Mouse (Mus musculus) urinary bladder, adult 2 months (tissue): ENCODE data around the gene Gm30191. TPM values are rescaled to one million over a fixed set of nuclear protein-coding genes. Genes with fewer than 3 reads are reported as not detected.
"Not testable (repeated sequence)": the region's sequence is repeated elsewhere in the genome, so short reads cannot be mapped to it uniquely, and the experiment has no call there.

Experiments
- DNase-seq: peaks from one replicate; pipeline ENCODE4 v3.0.0; 2022; ENCODE audit warnings: low spot score
- polyA plus RNA-seq: library from polyadenylated mRNA; depleted of rRNA; stranded (reverse); fragments of >200 nt; gene quantifications from 2 replicates; pipeline ENCODE4 v1.2.3, GENCODE M21; 2012; rRNA removed

The Gm30191 gene
- polyA plus RNA-seq, 1 experiment, result not detected

DNA sequence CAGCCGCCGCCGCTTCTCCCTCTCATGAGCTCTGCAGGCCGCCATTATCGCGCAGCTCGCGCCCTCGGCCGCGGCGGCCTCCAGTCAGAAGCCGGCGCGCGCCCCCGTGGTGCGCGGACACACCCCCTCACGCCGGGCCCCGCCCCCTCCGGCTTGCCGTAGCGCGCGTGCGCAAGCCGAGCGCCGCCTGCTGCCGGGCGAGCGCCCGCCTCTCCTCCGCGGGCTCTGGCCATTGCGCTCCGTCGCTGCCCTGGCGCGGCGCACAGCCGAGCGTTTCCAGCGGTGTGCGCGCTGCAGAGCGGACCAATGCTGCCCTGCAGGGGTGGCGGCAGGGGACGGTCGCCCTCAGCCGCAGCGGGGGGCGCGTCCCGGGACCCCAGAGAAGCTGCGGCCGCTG lies 40.4 kb downstream of the Gm30191 start:
- peak; percentile 98 for DNase-seq

DNA sequence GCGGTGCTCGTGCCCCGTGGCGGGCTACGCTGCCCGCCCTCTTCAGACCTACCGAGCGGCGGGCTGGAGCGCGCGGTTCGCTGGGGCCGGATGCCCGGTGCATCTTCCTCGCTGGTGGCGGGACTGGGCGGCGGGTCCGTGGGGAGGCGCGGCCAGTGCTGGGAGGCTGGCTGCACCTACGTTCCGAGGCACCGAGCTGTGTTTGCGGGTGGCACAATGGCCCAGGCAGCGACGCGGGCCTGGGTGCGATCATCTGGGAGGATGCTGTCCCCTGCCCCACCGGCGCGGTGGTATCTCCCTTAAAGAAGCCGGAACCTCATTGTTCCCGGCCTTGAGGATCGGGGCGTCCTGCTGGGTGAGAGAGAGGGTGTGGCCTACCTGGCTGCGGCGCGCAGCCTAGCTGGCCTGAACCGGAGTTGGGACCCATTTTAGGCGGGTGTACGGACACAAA lies 40.9 kb downstream of the Gm30191 start, which contains the start of gene Pdik1l:
TSS of gene Pdik1l (minus strand) at position 321 of the 451 bp plus-strand sequence.
- DNase-seq, result no peak

GRCm38 (mm10) chr4:134288397-134289256 lies 41.9 kb downstream of the Gm30191 start:
- DNase-seq, result no peak

- DNase-seq, result peak; percentile 62
These were observed 45.3 kb downstream of the Gm30191 start for GRCm38 (mm10) chr4:134292067-134292466.

- DNase-seq, result no peak
These were observed 46.4 kb downstream of the Gm30191 start for GRCm38 (mm10) chr4:134293061-134293691.

DNA sequence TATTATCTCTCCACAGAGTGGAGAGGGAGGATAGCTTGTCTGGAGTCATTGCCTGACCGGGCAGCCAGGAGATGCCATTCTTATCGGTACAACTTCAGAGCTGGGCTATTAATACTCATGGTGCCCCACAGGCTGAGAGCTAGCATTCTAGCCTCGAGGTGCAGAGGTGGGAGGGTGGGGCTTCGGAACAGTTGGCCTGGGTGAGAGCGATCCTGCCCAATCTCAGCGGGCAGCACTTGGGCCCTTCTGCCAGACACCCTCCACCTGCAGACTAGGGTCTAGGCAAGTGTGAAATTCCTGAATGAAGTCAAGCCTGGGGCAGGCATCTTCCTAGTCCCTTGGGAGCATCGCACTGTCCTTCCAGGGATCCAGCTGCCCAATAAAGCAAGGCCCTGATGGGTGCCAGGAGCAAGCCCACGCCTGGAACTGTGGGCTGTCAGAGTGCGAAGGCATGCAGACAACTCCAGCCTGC lies 47.0 kb downstream of the Gm30191 start:
- DNase-seq, result no peak

GRCm38 (mm10) chr4:134296096-134296495 lies 49.4 kb downstream of the Gm30191 start:
- not testable (repeated sequence) for DNase-seq

DNA sequence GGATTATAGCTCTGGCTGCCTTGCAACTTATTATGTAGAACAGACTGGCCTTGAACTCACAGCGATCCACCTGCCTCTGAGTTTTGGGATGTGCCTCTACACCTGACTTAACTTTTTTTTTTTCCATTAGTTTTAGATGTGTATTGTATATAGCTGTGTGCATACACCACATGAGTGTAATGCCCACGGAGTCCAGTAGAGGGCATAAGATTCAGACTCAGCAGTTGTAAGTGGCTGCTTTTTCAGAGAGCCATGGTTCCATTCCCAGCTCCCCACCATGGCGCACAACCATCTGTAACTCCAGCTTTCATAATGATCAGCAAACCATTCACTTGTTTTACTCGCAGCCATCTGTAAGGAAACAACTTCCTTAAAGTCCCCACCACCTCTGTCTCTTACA lies 49.8 kb downstream of the Gm30191 start:
- DNase-seq, result no peak

DNA sequence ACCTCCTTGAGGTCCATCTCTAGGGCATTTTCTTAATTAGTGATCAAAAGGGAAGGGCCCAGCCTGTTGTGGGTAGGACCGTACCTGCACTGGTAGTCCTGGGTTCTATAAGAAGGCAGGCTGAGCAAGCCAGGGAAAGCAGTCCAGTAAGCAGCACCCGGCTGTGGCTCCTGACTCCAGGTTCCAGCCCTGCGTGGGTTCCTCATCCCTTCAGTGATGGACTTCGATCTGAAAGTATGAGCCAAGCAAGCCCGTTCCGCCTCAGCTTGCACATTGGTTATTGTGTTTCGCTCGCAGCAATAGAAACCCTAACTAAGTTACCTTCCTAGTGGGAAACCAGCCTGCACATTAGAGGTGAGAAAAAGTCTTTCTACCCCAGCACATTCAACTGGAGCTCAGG lies 50.6 kb downstream of the Gm30191 start:
- DNase-seq, result no peak

GRCm38 (mm10) chr4:134298626-134299497 lies 52.1 kb downstream of the Gm30191 start:
- DNase-seq, result no peak

- no peak for DNase-seq
These were observed 52.7 kb downstream of the Gm30191 start for GRCm38 (mm10) chr4:134299498-134299810.

Other genes with a start within 250 kb of the Gm30191 start
- gene Dhdds, start 246.0 kb upstream of the Gm30191 start, polyA plus RNA-seq, result 35.0 and 35.6 TPM in 2 replicates
- gene Lin28a, start 228.1 kb upstream of the Gm30191 start, polyA plus RNA-seq, result not detected in 2 replicates
- gene Zfp683, start 193.1 kb upstream of the Gm30191 start, polyA plus RNA-seq, result 0.37 and 0.44 TPM in 2 replicates
- 11.8 and 17.7 TPM in 2 replicates for gene Crybg2, start 186.1 kb upstream of the Gm30191 start, polyA plus RNA-seq
- gene Cd52, start 151.9 kb upstream of the Gm30191 start, polyA plus RNA-seq, result 31.3 and 32.6 TPM in 2 replicates
- gene Ubxn11, start 144.4 kb upstream of the Gm30191 start, polyA plus RNA-seq, result 4.1 and 4.2 TPM in 2 replicates
- gene Sh3bgrl3, start 118.1 kb upstream of the Gm30191 start, polyA plus RNA-seq, result 337 and 349 TPM in 2 replicates
- 22.9 and 23.6 TPM in 2 replicates for gene Cep85, start 59.8 kb upstream of the Gm30191 start, polyA plus RNA-seq
- not detected in 2 replicates for gene Gm7534, start 43.9 kb upstream of the Gm30191 start, polyA plus RNA-seq
- 0.50 and 1.0 TPM in 2 replicates for gene Catsper4, start 19.6 kb upstream of the Gm30191 start, polyA plus RNA-seq
- 11.5 and 13.1 TPM in 2 replicates for gene Cnksr1, start 8.5 kb upstream of the Gm30191 start, polyA plus RNA-seq
- not detected in 2 replicates for gene E130218I03Rik, start 3.3 kb upstream of the Gm30191 start, polyA plus RNA-seq
- gene Zfp593, start 1.3 kb upstream of the Gm30191 start, polyA plus RNA-seq, result 8.9 and 11.0 TPM in 2 replicates
- 13.7 TPM in 2 replicates for gene Grrp1, start 7.2 kb downstream of the Gm30191 start, polyA plus RNA-seq
- gene Pdik1l, start 41.0 kb downstream of the Gm30191 start, polyA plus RNA-seq, result 5.8 and 7.5 TPM in 2 replicates
- 0.04 and 0.12 TPM in 2 replicates for gene Trim63, start 68.2 kb downstream of the Gm30191 start, polyA plus RNA-seq
- 0.06 and 0.08 TPM in 2 replicates for gene Slc30a2, start 96.2 kb downstream of the Gm30191 start, polyA plus RNA-seq
- 9.8 and 10.9 TPM in 2 replicates for gene Extl1, start 136.9 kb downstream of the Gm30191 start, polyA plus RNA-seq
- gene Pafah2, start 149.4 kb downstream of the Gm30191 start, polyA plus RNA-seq, result 37.9 and 39.9 TPM in 2 replicates
- gene Stmn1, start 221.4 kb downstream of the Gm30191 start, polyA plus RNA-seq, result 67.0 and 104 TPM in 2 replicates
- 40.0 and 42.7 TPM in 2 replicates for gene Paqr7, start 249.8 kb downstream of the Gm30191 start, polyA plus RNA-seq